Mouse (Mus musculus) cortical plate, adult 2 months (tissue): Measurements from ENCODE around the gene Medag.

Experiments
- CTCF ChIP-seq: fragments of 200-500 bp; IDR thresholded peaks from 2 replicates; pipeline ENCODE4 v1.5.1; 2011; ENCODE audit warnings: mild to moderate bottlenecking, control low read depth, low read length; ENCODE audit not compliant: insufficient read depth; ENCODE audit errors: extremely low read depth
- POLR2A ChIP-seq: fragments of 200-500 bp; IDR thresholded peaks from 2 replicates; pipeline ENCODE4 v1.6.1; 2011; ENCODE audit warnings: mild to moderate bottlenecking, low read length, control low read depth; ENCODE audit not compliant: insufficient read depth; ENCODE audit errors: extremely low read depth

- TF ChIP-seq CTCF, result no peak
- no peak for TF ChIP-seq POLR2A
These were observed 3.0 kb downstream of the Medag start for GRCm38 (mm10) chr5:149414369-149415167.
